Mouse (Mus musculus) ES-E14 (cell line): ENCODE measurements around the gene Vsig10. TPM values are rescaled to one million over a fixed set of nuclear protein-coding genes. Genes with fewer than 3 reads are reported as not detected.
A peak's percentile ranks its signal among the peaks of the same experiment; 100 is the strongest.

Source experiments
- DNase-seq: peaks from one replicate; pipeline ENCODE4 v3.0.0-alpha.2; 2013; ENCODE audit warnings: low read depth, low spot score
- H3K27ac ChIP-seq: 2 replicates; pipeline ENCODE4 v1.5.1; 2012; ENCODE audit warnings: low read depth, mild to moderate bottlenecking, low read length, moderate library complexity, mixed read lengths; ENCODE audit not compliant: poor library complexity, insufficient read depth, severe bottlenecking
- H3K36me3 ChIP-seq: 2 replicates; pipeline ENCODE4 v1.6.1; 2012; ENCODE audit warnings: mild to moderate bottlenecking, low read length, moderate library complexity, mixed read lengths; ENCODE audit not compliant: control insufficient read depth, poor library complexity, insufficient read depth, severe bottlenecking
- H3K4me1 ChIP-seq, 2 experiments: fragments of 150-350 bp in 1 of 2; sonication (generic) in 1 of 2; 2 replicates each; pipeline ENCODE4 v1.6.1; 2012; ENCODE audit warnings: low read length in 2 of 2, mild to moderate bottlenecking in 1 of 2, mixed read lengths in 1 of 2; ENCODE audit not compliant: control insufficient read depth in 2 of 2, insufficient read depth in 2 of 2, poor library complexity in 1 of 2
- H3K4me3 ChIP-seq, 2 experiments: fragments of 150-350 bp in 1 of 2; sonication (generic) in 1 of 2; 2 replicates each; pipeline ENCODE4 v1.5.1; 2012; ENCODE audit warnings: low read length in 2 of 2, low read depth in 1 of 2, mild to moderate bottlenecking in 1 of 2, mixed read lengths in 1 of 2; ENCODE audit not compliant: insufficient read depth in 1 of 2, poor library complexity in 1 of 2, severe bottlenecking in 1 of 2
- H3K9ac ChIP-seq: 2 replicates; pipeline ENCODE4 v1.6.1; 2012; ENCODE audit warnings: low read depth, mild to moderate bottlenecking, low read length, mixed read lengths; ENCODE audit not compliant: poor library complexity, insufficient read depth, severe bottlenecking
- H3K9me3 ChIP-seq: fragments of 150-350 bp; sonication (generic); 2 replicates; pipeline ENCODE4 v1.6.1; 2012; ENCODE audit warnings: low read depth, mild to moderate bottlenecking, low read length; ENCODE audit not compliant: control insufficient read depth, insufficient read depth
- CHD2 ChIP-seq: IDR thresholded peaks from 2 replicates; pipeline ENCODE4 v1.6.1; 2014; ENCODE audit warnings: mild to moderate bottlenecking, low read depth, low read length, inconsistent platforms
- HCFC1 ChIP-seq: IDR thresholded peaks from 2 replicates; pipeline ENCODE4 v1.6.1; 2012; ENCODE audit warnings: low read length, inconsistent platforms, borderline replicate concordance; ENCODE audit not compliant: insufficient read depth
- MAFK ChIP-seq: IDR thresholded peaks from 2 replicates; pipeline ENCODE4 v1.6.1; 2014; ENCODE audit warnings: mild to moderate bottlenecking, low read depth, low read length, inconsistent platforms; ENCODE audit not compliant: insufficient read depth
- ZC3H11A ChIP-seq: IDR thresholded peaks from 2 replicates; pipeline ENCODE4 v1.6.1; 2012; ENCODE audit warnings: low read depth, mild to moderate bottlenecking, inconsistent platforms, low read length, borderline replicate concordance
- ZNF384 ChIP-seq: IDR thresholded peaks from 2 replicates; pipeline ENCODE4 v1.6.1; 2012; ENCODE audit warnings: low read depth, low read length, inconsistent platforms
- in situ Hi-C, 2 experiments: fragments of 600-800 bp; cut with MboI; formaldehyde crosslinking; loops; one replicate each; pipeline ENCODE4 v1.15.1; 2025; ENCODE audit warnings: low sequenced_read_pairs in 2 of 2, inconsistent platforms in 1 of 2; ENCODE audit not compliant: unreplicated experiment in 2 of 2
- total RNA-seq: library from RNA; depleted of rRNA; stranded (reverse); fragments of 300-350 nt; gene quantifications from 2 replicates; pipeline ENCODE4 v1.2.3, GENCODE M21; 2012

Gene Vsig10
- total RNA-seq, 1 experiment = 11.7 TPM

DNA sequence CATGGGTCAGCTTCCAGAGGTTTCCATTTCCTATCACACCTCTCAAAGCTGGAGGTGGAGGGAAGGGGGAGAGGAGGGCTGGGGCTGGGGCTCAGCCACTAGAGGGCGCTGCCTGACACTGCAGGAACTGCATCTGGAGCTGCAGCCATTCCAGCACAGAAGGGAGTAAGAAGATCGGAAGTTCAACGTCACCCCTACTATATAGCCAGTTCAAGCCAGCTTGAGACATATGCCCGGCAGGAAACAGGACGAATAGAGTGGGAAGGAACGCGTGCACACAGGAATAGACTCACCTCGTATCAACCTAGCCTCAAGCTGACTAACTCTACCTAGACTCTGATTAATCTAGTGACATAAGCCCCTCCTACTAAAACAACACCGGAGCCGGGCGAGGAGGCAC is 11.2 kb upstream of the Vsig10 start:
- H3K36me3 ChIP-seq = no peaks in the 10 kb centered on the region
- H3K27ac ChIP-seq = no peak overlapping the region
- H3K9ac ChIP-seq = no peak overlapping the region; the same call in 1 of the 2 replicates
- H3K4me3 ChIP-seq = peak overlapping the region in 1 of 2 experiments; percentile 29; a peak in 1 of 4 replicates
- peaks cover 4 to 8% of the 10 kb centered on the region in 2 experiments for H3K4me1 ChIP-seq
- peak; percentile 81 for DNase-seq
- in situ Hi-C loops = no loop called here
- no peak for TF ChIP-seq ZNF384
- no peak for TF ChIP-seq CHD2
- no peak for TF ChIP-seq ZC3H11A
- no peak for TF ChIP-seq HCFC1
- no peak for TF ChIP-seq MAFK
- no peaks in the 10 kb centered on the region for H3K9me3 ChIP-seq

GRCm38 (mm10) chr5:117313420-117313819 is 5.5 kb upstream of the Vsig10 start:
- Histone ChIP-seq H3K36me3 (no peaks in the 10 kb centered on the region), H3K9ac (no peak overlapping the region; the same call in 1 of the 2 replicates), H3K9me3 (no peaks in the 10 kb centered on the region), H3K4me3 (peak overlapping the region; percentile 51 to 59), H3K27ac (no peak overlapping the region), H3K4me1 (peaks cover 0 to 14% of the 10 kb centered on the region in 2 experiments; a peak in 2 of 4 replicates)
- in situ Hi-C loops = no loop called here
- DNase-seq = no peak
- TF ChIP-seq ZNF384 (no peak), ZC3H11A (no peak), CHD2 (no peak), HCFC1 (no peak), MAFK (no peak)

DNA sequence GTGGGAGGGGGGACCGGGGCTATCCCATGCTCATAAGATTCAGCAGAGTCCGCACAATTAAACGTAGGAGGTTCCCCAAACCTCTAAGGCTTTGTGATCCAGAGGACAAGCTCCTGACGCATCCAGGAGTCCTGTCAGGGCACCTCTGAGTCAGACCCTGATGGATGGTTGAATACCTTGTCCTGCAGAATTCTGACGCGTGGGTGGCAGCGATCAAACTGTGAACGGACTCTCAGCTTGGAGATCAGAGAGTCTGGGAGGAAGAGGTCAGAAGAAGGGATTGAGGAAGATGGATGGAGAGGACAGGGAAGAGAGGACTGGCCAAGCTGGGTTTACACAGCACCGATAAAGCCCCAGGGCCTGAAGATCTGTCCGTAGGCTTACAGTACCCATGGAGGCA is 5.0 kb upstream of the Vsig10 start:
- DNase-seq = no peak
- in situ Hi-C loops = no loop called here
- Histone ChIP-seq H3K36me3 (no peaks in the 10 kb centered on the region), H3K4me3 (peak overlapping the region; percentile 51 to 59), H3K9me3 (no peaks in the 10 kb centered on the region), H3K9ac (peak overlapping the region; percentile 64; the same call in 1 of the 2 replicates), H3K27ac (peak overlapping the region; percentile 83), H3K4me1 (peaks cover 0 to 15% of the 10 kb centered on the region in 2 experiments; a peak in 2 of 4 replicates)
- TF ChIP-seq MAFK = no peak
- no peak for TF ChIP-seq ZC3H11A
- no peak for TF ChIP-seq ZNF384
- no peak for TF ChIP-seq CHD2
- no peak for TF ChIP-seq HCFC1

- Histone ChIP-seq H3K9me3 (no peaks in the 10 kb centered on the region), H3K4me3 (peak overlapping the region; percentile 7 to 51; a peak in 1 of 4 replicates), H3K4me1 (peaks cover 0 to 15% of the 10 kb centered on the region in 2 experiments; a peak in 2 of 4 replicates), H3K36me3 (no peaks in the 10 kb centered on the region), H3K27ac (peak overlapping the region; percentile 83), H3K9ac (peak overlapping the region; percentile 31; the same call in 1 of the 2 replicates)
- TF ChIP-seq CHD2 = no peak
- no peak for TF ChIP-seq HCFC1
- no peak for TF ChIP-seq ZNF384
- no peak for TF ChIP-seq ZC3H11A
- no peak for TF ChIP-seq MAFK
- no peak for DNase-seq
- in situ Hi-C loops = no loop called here
These were observed 4.1 kb upstream of the Vsig10 start for GRCm38 (mm10) chr5:117314587-117315428.
